In the genomic region with DNA sequence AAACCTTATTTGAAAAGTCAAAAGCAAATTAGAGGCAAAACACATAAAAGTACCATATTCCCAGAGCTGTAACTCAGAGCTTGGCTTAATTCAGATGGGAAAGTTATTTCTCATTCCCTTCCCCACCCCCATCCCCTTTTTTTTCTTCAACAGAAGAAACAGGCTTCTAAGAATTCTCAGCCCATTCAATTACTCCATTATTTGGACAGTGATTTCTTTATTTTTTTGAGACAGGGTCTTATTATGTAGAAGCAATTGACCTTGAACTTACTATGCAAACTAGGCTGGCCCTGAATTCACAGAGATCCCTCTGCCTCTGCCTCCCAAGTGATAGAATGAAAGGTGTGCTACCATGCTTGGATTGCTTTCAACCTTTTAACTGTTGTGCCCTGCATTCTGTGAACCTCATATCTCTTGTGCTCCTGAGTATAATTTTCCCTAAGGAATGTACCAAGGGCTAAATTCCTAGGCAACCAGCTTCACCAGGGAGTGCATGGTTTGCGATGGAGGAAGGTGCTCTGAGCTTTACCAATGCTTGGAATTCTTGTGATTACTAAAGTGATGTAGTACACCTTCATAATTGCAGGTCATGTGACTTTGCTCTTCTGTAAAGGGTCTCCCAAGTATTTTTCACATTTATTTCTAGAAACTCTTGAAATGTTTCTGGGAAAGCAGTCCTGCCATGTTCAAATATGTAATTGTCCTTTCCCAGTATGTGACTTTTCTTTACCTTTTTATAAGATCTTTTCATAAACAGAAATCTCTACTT, we compare ENCODE assay signal across 27 mouse cellular contexts. TPM values are rescaled to one million over a fixed set of nuclear protein-coding genes. Genes with fewer than 3 reads are reported as not detected.
DNase-seq lines count a peak whose midpoint lies in the region; ATAC-seq and TF ChIP-seq lines count a peak whose summit lies in the region.
"Had no signal": no experiment of that assay in that cellular context is flagged by ENCODE, and none has a peak within 500 bp of the region (broad histone marks: within the 10 kb centered on the region; RNA-seq: fewer than 3 reads in every experiment).

No protein-coding gene starts in this region.

- H3K27ac ChIP-seq in lung, embryonic 16.5 days (ENCODE audit: low read length): no peak overlapping the region
- H3K27ac ChIP-seq: embryonic facial prominence, embryonic 12.5 days; embryonic facial prominence, embryonic 15.5 days; heart, adult 2 months; heart, embryonic 10.5 days; heart, embryonic 13.5 days; hindbrain, embryonic 14.5 days; hindbrain, postnatal 0 days had no signal

- H3K4me3 ChIP-seq in lung, embryonic 16.5 days (ENCODE audit: low read length): no peak overlapping the region
- no peak overlapping the region for H3K4me3 ChIP-seq in lung, adult 2 months (replicated peaks; ENCODE audit: extremely low read depth, low read depth, low read length)
- H3K4me3 ChIP-seq: embryonic facial prominence, embryonic 12.5 days; embryonic facial prominence, embryonic 15.5 days; heart, adult 2 months; heart, embryonic 10.5 days; heart, embryonic 13.5 days had no signal

- H3K4me2 ChIP-seq in lung, embryonic 16.5 days (ENCODE audit: low read depth, low read length): no peak overlapping the region
- H3K4me2 ChIP-seq: embryonic facial prominence, embryonic 12.5 days; embryonic facial prominence, embryonic 15.5 days; heart, embryonic 13.5 days; hindbrain, embryonic 14.5 days had no signal

- TF ChIP-seq POLR2A in lung, adult 2 months (IDR thresholded peaks at IDR 0.05; ENCODE audit: borderline replicate concordance, extremely low read depth, low read depth, low read length): no peak

- no peaks in the 10 kb centered on the region for H3K4me1 ChIP-seq in lung, embryonic 16.5 days (replicated peaks; ENCODE audit: control insufficient read depth, insufficient read depth, low read length)
- no peaks in the 10 kb centered on the region; the same call in 1 of the 2 replicates for H3K4me1 ChIP-seq in lung, adult 2 months (ENCODE audit: control insufficient read depth, insufficient read depth, low read length)
- H3K4me1 ChIP-seq: embryonic facial prominence, embryonic 12.5 days; embryonic facial prominence, embryonic 15.5 days; heart, embryonic 10.5 days; heart, embryonic 13.5 days had no signal

- H3K27me3 ChIP-seq in lung, embryonic 16.5 days (ENCODE audit: control insufficient read depth, insufficient read depth, low read depth, low read length): no peaks in the 10 kb centered on the region
- H3K27me3 ChIP-seq: embryonic facial prominence, embryonic 12.5 days; embryonic facial prominence, embryonic 15.5 days; heart, embryonic 13.5 days; Patski had no signal

- 61% methylated on average over 1 of the region's 1 CpGs for WGBS in lung, embryonic 16.5 days
- WGBS in lung, adult 2 months: 80% methylated on average over 1 of the region's 1 CpGs

- H3K9me3 ChIP-seq in lung, embryonic 16.5 days (ENCODE audit: control insufficient read depth, low read length): no peaks in the 10 kb centered on the region
- H3K9me3 ChIP-seq: embryonic facial prominence, embryonic 12.5 days; embryonic facial prominence, embryonic 15.5 days; heart, embryonic 10.5 days; heart, embryonic 13.5 days had no signal

- no peak overlapping the region for H3K9ac ChIP-seq in lung, embryonic 16.5 days (ENCODE audit: low read length)
- H3K9ac ChIP-seq: embryonic facial prominence, embryonic 12.5 days; embryonic facial prominence, embryonic 15.5 days; heart, embryonic 13.5 days; hindbrain, embryonic 14.5 days had no signal

- ATAC-seq in lung, embryonic 16.5 days (ENCODE audit: low read depth): peak; percentile 51; the same call in 1 of the 2 replicates
- ATAC-seq: activated CD4-positive, CD25-positive, alpha-beta regulatory T cell, adult 4 months; forebrain, embryonic 16.5 days; hindbrain, postnatal 0 days; inflammation-experienced regulatory T-cells, adult 6 months; Patski had no signal

- no peaks in the 10 kb centered on the region for H3K36me3 ChIP-seq in lung, embryonic 16.5 days (ENCODE audit: control insufficient read depth, insufficient read depth, low read length)
- H3K36me3 ChIP-seq: embryonic facial prominence, embryonic 12.5 days; embryonic facial prominence, embryonic 15.5 days; heart, embryonic 10.5 days; heart, embryonic 13.5 days had no signal

- no peak for TF ChIP-seq CTCF in lung, adult 2 months (IDR thresholded peaks at IDR 0.05; ENCODE audit: insufficient read depth, low read length)

- DNase-seq in lung, adult 2 months: no peak
- DNase-seq in lung, postnatal 36 days: peak; percentile 8
- DNase-seq in lung, adult 18-20 months: no peak
- DNase-seq in R1 (ENCODE audit: low read depth, low spot score): peak; percentile 4
- DNase-seq in kidney, postnatal 14 days: no peak
- DNase-seq: adrenal gland, adult 8-10 months; adrenal gland, postnatal 25 days; cerebellum, adult 11-12 months; cerebellum, adult 8-10 months; cerebellum, postnatal 10 days; cerebellum, postnatal 36 days; gastrocnemius, postnatal 10 days; gastrocnemius, postnatal 36 days; heart, adult 2 months; heart, postnatal 14 days; heart, postnatal 4 days had no signal

RNA-seq across cellular contexts. Expression of gene Cdk5rap2, which starts 55.9 kb away (rescaled TPM):
- 16.2 and 21.9 TPM in 2 replicates for polyA plus RNA-seq in lung, embryonic 16.5 days (2015; fragmentation: Nextera tagmentation; extraction: Ambion mirVana)
- polyA plus RNA-seq in lung, adult 2 months (2012; rRNA removed): 3.0 and 3.3 TPM in 2 replicates

Comparison
In these comparisons a context has a peak if more than half of its experiments do, and no peak if none do; other contexts are left out.
1. DNase-seq: peak in lung, postnatal 36 days (single experiment) and R1 (single experiment); none in lung, adult 2 months (single experiment), lung, adult 18-20 months (0 of 2) and kidney, postnatal 14 days (single experiment).